Mouse (Mus musculus) Patski (cell line): Measurements from ENCODE around the gene Hnrnpa3. TPM values are rescaled to one million over a fixed set of nuclear protein-coding genes. Genes with fewer than 3 reads are reported as not detected.
"Not testable (repeated sequence)": the region's sequence is repeated elsewhere in the genome, so short reads cannot be mapped to it uniquely, and the experiment has no call there.

Source experiments
- ATAC-seq: fragments of 100-300 bp; one replicate; pipeline ENCODE4 v1.8.0; 2021
- CTCF ChIA-PET: fragments of 350-600 bp; sonication (Branson Sonifier 250); formaldehyde crosslinking; loops from one replicate; lab custom pipeline; 2022; ENCODE audit warnings: inconsistent platforms; lab: Charles Lee
- POLR2A ChIA-PET: fragments of 350-600 bp; sonication (Branson Sonifier 250); formaldehyde crosslinking; loops from one replicate; lab custom pipeline; 2022; ENCODE audit warnings: antibody characterized with exemption, inconsistent platforms; lab: Charles Lee
- DNase-seq: peaks from one replicate; pipeline ENCODE4 v3.0.0-alpha.2; 2011; ENCODE audit warnings: low read depth, low spot score
- H3K27me3 ChIP-seq: fragments of 371-371 bp; one replicate; pipeline ENCODE4 v1.5.1; 2021
- CTCF ChIP-seq: fragments of 100-300 bp; IDR thresholded peaks from one replicate; pipeline ENCODE4 v1.5.1; 2021
- in situ Hi-C: fragments of 300-500 bp; cut with MboI; formaldehyde crosslinking; loops from 3 replicates; pipeline ENCODE4 v1.11.1; 2018; ENCODE audit warnings: low pct_unique_long_range_greater_than_20kb, mixed read lengths
- polyA plus RNA-seq: library from polyadenylated mRNA; unstranded; gene quantifications from one replicate; pipeline ENCODE4 v1.2.3, GENCODE M21; 2021

Gene Hnrnpa3
- polyA plus RNA-seq, 1 experiment from 2014 or later: 249 TPM

GRCm38 (mm10) chr2:75621873-75622654 lies 37.0 kb upstream of the Hnrnpa3 start:
- peak; percentile 35 for TF ChIP-seq CTCF
- no peak for DNase-seq
- POLR2A ChIA-PET: interaction anchor here (1.0 kb wide), 1 partner anchor 16 kb away, joined by 3 read pairs; no protein-coding TSS in a partner anchor
- no peak for ATAC-seq
- CTCF ChIA-PET: interaction anchor here (0.8 to 1.3 kb wide), 4 partner anchors 11 to 17 kb away, joined by 3 to 5 read pairs (median 3); no protein-coding TSS in a partner anchor
- no peaks in the 10 kb centered on the region for H3K27me3 ChIP-seq
- in situ Hi-C loops: no loop called here

DNA sequence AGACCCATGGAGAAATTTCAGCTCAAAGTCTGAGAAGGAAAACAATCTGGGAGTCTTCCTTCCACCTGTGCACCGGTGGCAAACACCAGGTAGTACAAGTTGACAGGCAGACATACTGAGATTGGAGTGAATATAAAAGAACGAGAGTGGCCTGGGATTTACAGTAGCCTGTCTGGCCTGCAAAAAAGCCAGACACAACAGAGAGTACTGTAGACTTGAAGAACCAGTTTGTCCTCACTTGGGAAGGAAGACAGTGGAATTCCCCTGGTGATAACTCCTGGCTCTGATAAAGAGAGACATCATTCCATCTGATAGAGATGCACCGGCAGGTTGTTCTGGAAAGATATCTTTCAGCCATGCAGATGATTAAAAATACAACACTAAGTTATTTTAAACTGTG lies 34.0 kb upstream of the Hnrnpa3 start:
- ATAC-seq (no peak), DNase-seq (no peak)
- H3K27me3 ChIP-seq: no peaks in the 10 kb centered on the region
- POLR2A ChIA-PET: no interaction called here
- CTCF ChIA-PET: no interaction called here
- TF ChIP-seq CTCF: no peak
- in situ Hi-C loops: no loop called here

DNA sequence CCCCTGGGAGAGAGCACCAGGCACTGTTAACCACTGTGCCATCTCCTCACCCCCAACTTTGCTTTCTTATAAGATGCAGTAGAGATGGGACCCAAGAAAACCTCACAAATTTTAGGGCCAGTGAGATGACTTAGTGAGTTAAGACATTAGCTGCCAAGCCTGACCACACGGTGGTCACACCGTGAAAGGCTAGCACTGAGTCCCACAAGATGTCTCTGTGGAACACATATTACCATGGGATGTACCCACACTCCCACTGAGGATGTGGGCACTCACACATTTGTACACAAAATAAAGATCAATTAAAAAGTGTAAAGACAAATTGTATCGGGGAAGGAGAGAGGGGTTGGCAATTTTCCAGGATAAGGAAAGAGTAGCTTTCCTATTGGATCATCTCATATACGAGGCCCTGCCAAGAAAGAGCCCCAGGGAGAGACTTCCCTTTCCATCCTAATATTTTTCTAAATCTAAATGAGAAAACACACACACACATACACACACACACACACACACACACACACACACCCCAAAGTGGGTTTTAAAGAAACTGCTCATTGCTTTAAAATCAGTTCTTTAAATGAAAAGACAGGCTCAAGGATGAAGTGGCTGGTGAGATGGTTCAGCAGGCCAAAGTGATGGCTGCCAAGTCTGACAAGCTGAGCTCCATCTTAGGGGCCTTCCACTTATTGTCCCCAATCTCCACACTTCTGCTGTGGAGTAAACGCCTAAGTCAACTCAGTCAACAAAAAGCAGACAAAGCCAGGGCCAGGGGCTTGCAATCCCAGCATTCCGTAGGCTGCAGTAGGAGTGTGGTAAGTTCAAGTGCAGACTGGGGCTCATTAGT lies 32.2 kb upstream of the Hnrnpa3 start:
- no peak for TF ChIP-seq CTCF
- POLR2A ChIA-PET: interaction anchor here (0.5 kb wide), 1 partner anchor 21 kb away, joined by 3 read pairs; no protein-coding TSS in a partner anchor
- ATAC-seq (no peak), DNase-seq (no peak)
- no peaks in the 10 kb centered on the region for H3K27me3 ChIP-seq
- in situ Hi-C loops: no loop called here
- CTCF ChIA-PET: no interaction called here

- CTCF ChIA-PET: interaction anchor here (1.3 kb wide), 1 partner anchor 18 kb away, joined by 3 read pairs; no protein-coding TSS in a partner anchor
- DNase-seq (no peak), ATAC-seq (no peak)
- H3K27me3 ChIP-seq: no peaks in the 10 kb centered on the region
- POLR2A ChIA-PET: no interaction called here
- TF ChIP-seq CTCF: no peak
- in situ Hi-C loops: no loop called here
Observed at GRCm38 (mm10) chr2:75628487-75628886, 30.6 kb upstream of the Hnrnpa3 start.

- in situ Hi-C loops: no loop called here
- ChIA-PET POLR2A (no interaction called here), CTCF (no interaction called here)
- H3K27me3 ChIP-seq: no peaks in the 10 kb centered on the region
- no peak for ATAC-seq
- DNase-seq: no peak
- TF ChIP-seq CTCF: no peak
Observed at GRCm38 (mm10) chr2:75631421-75631820, 27.6 kb upstream of the Hnrnpa3 start.

DNA sequence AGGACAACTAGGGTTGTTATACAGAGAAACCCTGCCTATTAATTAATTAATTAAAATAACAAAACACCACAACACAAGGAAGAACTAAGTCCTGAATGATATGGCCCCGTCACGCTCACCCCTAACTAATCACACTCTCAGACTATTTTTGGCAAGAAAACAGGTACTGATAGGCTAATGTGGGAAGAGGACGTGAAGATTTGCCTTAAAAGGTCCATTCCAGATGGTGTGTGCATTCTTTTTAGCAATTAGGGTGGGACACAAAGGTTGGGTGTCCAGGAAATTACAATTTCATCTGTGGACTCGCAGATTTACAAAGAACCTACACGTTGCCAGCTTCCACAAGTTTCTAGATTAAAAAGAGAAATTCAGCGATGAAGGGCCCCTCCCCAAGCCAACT lies 27.0 kb upstream of the Hnrnpa3 start:
- POLR2A ChIA-PET: no interaction called here
- CTCF ChIA-PET: interaction anchor here (0.7 kb wide), 1 partner anchor 11 kb away, joined by 3 read pairs; no protein-coding TSS in a partner anchor
- no peak for ATAC-seq
- in situ Hi-C loops: no loop called here
- no peak for TF ChIP-seq CTCF
- no peaks in the 10 kb centered on the region for H3K27me3 ChIP-seq
- DNase-seq: no peak

- CTCF ChIA-PET: interaction anchor here (0.7 to 1.4 kb wide), 2 partner anchors 10 to 11 kb away, joined by 3 read pairs; no protein-coding TSS in a partner anchor
- in situ Hi-C loops: no loop called here
- no peak for DNase-seq
- POLR2A ChIA-PET: no interaction called here
- TF ChIP-seq CTCF: no peak
- no peak for ATAC-seq
- no peaks in the 10 kb centered on the region for H3K27me3 ChIP-seq
Observed at GRCm38 (mm10) chr2:75632721-75633181, 26.3 kb upstream of the Hnrnpa3 start.

- in situ Hi-C loops: no loop called here
- CTCF ChIA-PET: interaction anchor here (1.4 kb wide), 1 partner anchor 11 kb away, joined by 3 read pairs; no protein-coding TSS in a partner anchor
Observed at GRCm38 (mm10) chr2:75633381-75633780, 25.7 kb upstream of the Hnrnpa3 start.

DNA sequence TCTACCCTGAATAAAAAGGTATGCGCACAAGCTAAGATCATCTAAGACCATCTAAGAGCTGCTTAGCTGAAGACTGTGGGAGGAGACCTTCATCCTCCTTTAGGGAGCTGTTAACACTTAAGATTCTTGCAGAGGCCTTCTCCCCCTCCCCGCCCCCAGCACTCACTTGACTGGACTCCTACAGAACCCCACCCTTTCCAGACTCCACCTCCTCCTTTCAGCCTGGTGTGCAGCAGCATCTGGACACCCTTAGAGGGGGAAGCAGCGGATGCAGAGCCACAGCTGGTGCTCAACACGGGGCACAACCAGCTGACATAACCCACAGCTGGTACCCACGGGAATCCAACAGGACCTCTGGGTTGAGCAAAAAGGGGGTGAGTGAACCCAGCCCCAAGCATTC lies 25.3 kb upstream of the Hnrnpa3 start:
- ChIA-PET CTCF (interaction anchor here (1.4 kb wide), 1 partner anchor 12 kb away, joined by 3 read pairs; no protein-coding TSS in a partner anchor), POLR2A (no interaction called here)
- H3K27me3 ChIP-seq: no peaks in the 10 kb centered on the region
- no peak for ATAC-seq
- no peak for TF ChIP-seq CTCF
- no peak for DNase-seq
- in situ Hi-C loops: no loop called here

More at GRCm38 (mm10) chr2:75633381-75633780, 25.7 kb upstream of the Hnrnpa3 start:
- no peak for ATAC-seq
- POLR2A ChIA-PET: no interaction called here
- no peaks in the 10 kb centered on the region for H3K27me3 ChIP-seq
- TF ChIP-seq CTCF: no peak
- no peak for DNase-seq

GRCm38 (mm10) chr2:75634431-75634830 lies 24.6 kb upstream of the Hnrnpa3 start:
- DNase-seq, in situ Hi-C loops, POLR2A ChIA-PET, ATAC-seq, H3K27me3 ChIP-seq: not testable (repeated sequence)
- CTCF ChIA-PET: interaction anchor here (1.5 kb wide), 1 partner anchor 16 kb away, joined by 3 read pairs; no protein-coding TSS in a partner anchor
